Mouse (Mus musculus): ENCODE measurements at regions not wholly inside any gene's neighbourhood (a gene's known extent, or its start where the extent isn't known, plus 50 kb on each side); places are given as distances from the start of the nearest gene placed in this dataset.

- Histone ChIP-seq H3K27me3 (ENCODE audit: control insufficient read depth, insufficient read depth, low read length) (no peaks in the 10 kb centered on the region; the same call in 1 of the 2 replicates), H3K36me3 (ENCODE audit: control insufficient read depth, insufficient read depth, low read length) (no peaks in the 10 kb centered on the region), H3K4me1 (ENCODE audit: control insufficient read depth, insufficient read depth, low read length) (0 out of 2 replicates have a peak, but pooled peaks cover 7% of the 10 kb centered on the region), H3K79me2 (ENCODE audit: control insufficient read depth, insufficient read depth, low read length) (no peaks in the 10 kb centered on the region), H3K27ac (replicated peaks; ENCODE audit: insufficient read depth, low read depth, low read length) (no peak overlapping the region), H3K4me3 (ENCODE audit: insufficient read depth, low read depth, low read length) (no peak overlapping the region), H3K9ac (ENCODE audit: low read depth, low read length) (no peak overlapping the region)
- DNase-seq (ENCODE audit: extremely low read depth, low read depth, low spot score) = no peak
- TF ChIP-seq CTCF (IDR thresholded peaks at IDR 0.05; ENCODE audit: low read depth, low read length) (no peak), POLR2A (IDR thresholded peaks at IDR 0.05; ENCODE audit: extremely low read depth, insufficient read depth, low read length) (no peak)
- 21% methylated on average over 14 of the region's 14 CpGs for WGBS
Observed at GRCm38 (mm10) chr2:161339327-161340001, 230.6 kb upstream of the Chd6 start.

- no peaks in the 10 kb centered on the region for H3K36me3 ChIP-seq (ENCODE audit: control insufficient read depth, insufficient read depth, low read length)
- no peak overlapping the region for H3K27ac ChIP-seq (replicated peaks; ENCODE audit: insufficient read depth, low read depth, low read length)
- H3K4me3 ChIP-seq (ENCODE audit: insufficient read depth, low read depth, low read length) = no peak overlapping the region
- no peak overlapping the region for H3K9ac ChIP-seq (ENCODE audit: low read depth, low read length)
- H3K4me1 ChIP-seq (ENCODE audit: control insufficient read depth, insufficient read depth, low read length) = 0 out of 2 replicates have a peak, but pooled peaks cover 7% of the 10 kb centered on the region
- no peaks in the 10 kb centered on the region for H3K79me2 ChIP-seq (ENCODE audit: control insufficient read depth, insufficient read depth, low read length)
- H3K27me3 ChIP-seq (ENCODE audit: control insufficient read depth, insufficient read depth, low read length) = no peaks in the 10 kb centered on the region; the same call in 1 of the 2 replicates
- no peak for DNase-seq (ENCODE audit: extremely low read depth, low read depth, low spot score)
- WGBS = 19% methylated on average over 3 of the region's 3 CpGs
- TF ChIP-seq POLR2A (IDR thresholded peaks at IDR 0.05; ENCODE audit: extremely low read depth, insufficient read depth, low read length) = no peak
- TF ChIP-seq CTCF (IDR thresholded peaks at IDR 0.05; ENCODE audit: low read depth, low read length) = no peak
Observed at GRCm38 (mm10) chr2:161338953-161339326, 230.1 kb upstream of the Chd6 start.

- no peak overlapping the region for H3K4me3 ChIP-seq (ENCODE audit: insufficient read depth, low read depth, low read length)
- no peak overlapping the region for H3K9ac ChIP-seq (ENCODE audit: low read depth, low read length)
- H3K27me3 ChIP-seq (ENCODE audit: control insufficient read depth, insufficient read depth, low read length) = no peaks in the 10 kb centered on the region; the same call in 1 of the 2 replicates
- H3K27ac ChIP-seq (replicated peaks; ENCODE audit: insufficient read depth, low read depth, low read length) = no peak overlapping the region
- TF ChIP-seq POLR2A (IDR thresholded peaks at IDR 0.05; ENCODE audit: extremely low read depth, insufficient read depth, low read length) (no peak), CTCF (IDR thresholded peaks at IDR 0.05; ENCODE audit: low read depth, low read length) (no peak)
- no peaks in the 10 kb centered on the region for H3K36me3 ChIP-seq (ENCODE audit: control insufficient read depth, insufficient read depth, low read length)
- no peaks in the 10 kb centered on the region for H3K79me2 ChIP-seq (ENCODE audit: control insufficient read depth, insufficient read depth, low read length)
- H3K4me1 ChIP-seq (ENCODE audit: control insufficient read depth, insufficient read depth, low read length) = no peaks in the 10 kb centered on the region
- WGBS = 27% methylated on average over 2 of the region's 2 CpGs
- DNase-seq (ENCODE audit: extremely low read depth, low read depth, low spot score) = peak; percentile 47
Observed at GRCm38 (mm10) chr2:161332653-161333052, 223.8 kb upstream of the Chd6 start.

- no peak for DNase-seq (ENCODE audit: extremely low read depth, low read depth, low spot score)
- WGBS = 87% methylated on average over 10 of the region's 10 CpGs
- H3K4me3 ChIP-seq (ENCODE audit: insufficient read depth, low read depth, low read length) = no peak overlapping the region
- TF ChIP-seq POLR2A (IDR thresholded peaks at IDR 0.05; ENCODE audit: extremely low read depth, insufficient read depth, low read length) (no peak), CTCF (IDR thresholded peaks at IDR 0.05; ENCODE audit: low read depth, low read length) (no peak)
- no peak overlapping the region for H3K27ac ChIP-seq (replicated peaks; ENCODE audit: insufficient read depth, low read depth, low read length)
- H3K36me3 ChIP-seq (ENCODE audit: control insufficient read depth, insufficient read depth, low read length) = no peaks in the 10 kb centered on the region
- H3K79me2 ChIP-seq (ENCODE audit: control insufficient read depth, insufficient read depth, low read length) = no peaks in the 10 kb centered on the region
- no peaks in the 10 kb centered on the region; the same call in 1 of the 2 replicates for H3K27me3 ChIP-seq (ENCODE audit: control insufficient read depth, insufficient read depth, low read length)
- H3K4me1 ChIP-seq (ENCODE audit: control insufficient read depth, insufficient read depth, low read length) = no peaks in the 10 kb centered on the region
- no peak overlapping the region for H3K9ac ChIP-seq (ENCODE audit: low read depth, low read length)
Observed at GRCm38 (mm10) chr2:161331850-161332365, 223.0 kb upstream of the Chd6 start.

GRCm38 (mm10) chr2:161302796-161303195 is 193.9 kb upstream of the Chd6 start:
- Histone ChIP-seq H3K4me3 (ENCODE audit: insufficient read depth, low read depth, low read length) (no peak overlapping the region), H3K79me2 (ENCODE audit: control insufficient read depth, insufficient read depth, low read length) (no peaks in the 10 kb centered on the region), H3K9ac (ENCODE audit: low read depth, low read length) (no peak overlapping the region), H3K36me3 (ENCODE audit: control insufficient read depth, insufficient read depth, low read length) (no peaks in the 10 kb centered on the region), H3K27me3 (ENCODE audit: control insufficient read depth, insufficient read depth, low read length) (no peaks in the 10 kb centered on the region), H3K27ac (replicated peaks; ENCODE audit: insufficient read depth, low read depth, low read length) (no peak overlapping the region), H3K4me1 (ENCODE audit: control insufficient read depth, insufficient read depth, low read length) (no peaks in the 10 kb centered on the region)
- DNase-seq (ENCODE audit: extremely low read depth, low read depth, low spot score) = no peak
- WGBS = 72% methylated on average over 3 of the region's 3 CpGs
- TF ChIP-seq POLR2A (IDR thresholded peaks at IDR 0.05; ENCODE audit: extremely low read depth, insufficient read depth, low read length) (no peak), CTCF (IDR thresholded peaks at IDR 0.05; ENCODE audit: low read depth, low read length) (no peak)

GRCm38 (mm10) chr2:161268861-161269413 is 160.1 kb upstream of the Chd6 start:
- 75% methylated on average over 9 of the region's 9 CpGs for WGBS
- Histone ChIP-seq H3K36me3 (ENCODE audit: control insufficient read depth, insufficient read depth, low read length) (no peaks in the 10 kb centered on the region), H3K9ac (ENCODE audit: low read depth, low read length) (no peak overlapping the region), H3K4me3 (ENCODE audit: insufficient read depth, low read depth, low read length) (no peak overlapping the region), H3K27me3 (ENCODE audit: control insufficient read depth, insufficient read depth, low read length) (no peaks in the 10 kb centered on the region), H3K27ac (replicated peaks; ENCODE audit: insufficient read depth, low read depth, low read length) (no peak overlapping the region), H3K79me2 (ENCODE audit: control insufficient read depth, insufficient read depth, low read length) (no peaks in the 10 kb centered on the region), H3K4me1 (ENCODE audit: control insufficient read depth, insufficient read depth, low read length) (no peaks in the 10 kb centered on the region)
- no peak for DNase-seq (ENCODE audit: extremely low read depth, low read depth, low spot score)
- no peak for TF ChIP-seq CTCF (IDR thresholded peaks at IDR 0.05; ENCODE audit: low read depth, low read length)
- TF ChIP-seq POLR2A (IDR thresholded peaks at IDR 0.05; ENCODE audit: extremely low read depth, insufficient read depth, low read length) = no peak
